Mouse (Mus musculus): ENCODE measurements around the gene Atxn7l2. TPM values are rescaled to one million over a fixed set of nuclear protein-coding genes. Genes with fewer than 3 reads are reported as not detected.
"Not testable (repeated sequence)": the region's sequence is repeated elsewhere in the genome, so short reads cannot be mapped to it uniquely, and the experiment has no call there.

The Atxn7l2 gene
- total RNA-seq (2015) = 3.1 and 4.7 TPM in 2 replicates
- total RNA-seq (2017) = 1.5 and 2.0 TPM in 2 replicates

GRCm38 (mm10) chr3:108210771-108211139, at the start of gene Atxn7l2:
Atxn7l2 (minus strand) TSS chr3:108210934.
- peak; percentile 73 for ATAC-seq (ENCODE audit: poor library complexity, severe bottlenecking)

GRCm38 (mm10) chr3:108259319-108259718, 48.6 kb upstream of the Atxn7l2 start:
- ATAC-seq (ENCODE audit: poor library complexity, severe bottlenecking) = no peak

- ATAC-seq (ENCODE audit: poor library complexity, severe bottlenecking) = no peak
Observed at GRCm38 (mm10) chr3:108257831-108258500, 47.2 kb upstream of the Atxn7l2 start.

GRCm38 (mm10) chr3:108256719-108257637, 46.2 kb upstream of the Atxn7l2 start, which contains the start of gene Psma5:
Psma5 (plus strand) TSS chr3:108256926.
- peak; percentile 99 for ATAC-seq (ENCODE audit: poor library complexity, severe bottlenecking)

- no peak for ATAC-seq (ENCODE audit: poor library complexity, severe bottlenecking)
Observed at GRCm38 (mm10) chr3:108246857-108247256, 36.1 kb upstream of the Atxn7l2 start.

GRCm38 (mm10) chr3:108241243-108241839, 30.6 kb upstream of the Atxn7l2 start:
- ATAC-seq (ENCODE audit: poor library complexity, severe bottlenecking) = no peak

- ATAC-seq (ENCODE audit: poor library complexity, severe bottlenecking) = not testable (repeated sequence)
Observed at GRCm38 (mm10) chr3:108237474-108238102, 26.9 kb upstream of the Atxn7l2 start.

GRCm38 (mm10) chr3:108231646-108232045, 20.9 kb upstream of the Atxn7l2 start:
- no peak for ATAC-seq (ENCODE audit: poor library complexity, severe bottlenecking)

- ATAC-seq (ENCODE audit: poor library complexity, severe bottlenecking) = no peak
Observed at GRCm38 (mm10) chr3:108227521-108227920, 16.8 kb upstream of the Atxn7l2 start.

GRCm38 (mm10) chr3:108226558-108227350, 16.0 kb upstream of the Atxn7l2 start, which contains the start of gene Sypl2:
Sypl2 (minus strand) TSS chr3:108226648.
- peak; percentile 27; the same call in 1 of the 2 replicates for ATAC-seq (ENCODE audit: poor library complexity, severe bottlenecking)

- no peak for ATAC-seq (ENCODE audit: poor library complexity, severe bottlenecking)
Observed at GRCm38 (mm10) chr3:108225711-108226557, 15.2 kb upstream of the Atxn7l2 start.

GRCm38 (mm10) chr3:108220661-108221060, 9.9 kb upstream of the Atxn7l2 start:
- no peak for ATAC-seq (ENCODE audit: poor library complexity, severe bottlenecking)

- ATAC-seq (ENCODE audit: poor library complexity, severe bottlenecking) = no peak
Observed at GRCm38 (mm10) chr3:108214734-108215133, 4.0 kb upstream of the Atxn7l2 start.

- ATAC-seq (ENCODE audit: poor library complexity, severe bottlenecking) = no peak
Observed at GRCm38 (mm10) chr3:108212406-108212805, 1.7 kb upstream of the Atxn7l2 start.

GRCm38 (mm10) chr3:108211845-108212244, 1.1 kb upstream of the Atxn7l2 start:
- ATAC-seq (ENCODE audit: poor library complexity, severe bottlenecking) = no peak

- peak; percentile 97 for ATAC-seq (ENCODE audit: poor library complexity, severe bottlenecking)
Observed at GRCm38 (mm10) chr3:108209946-108210770, 576 bp downstream of the Atxn7l2 start.

GRCm38 (mm10) chr3:108209536-108209935, 1.2 kb downstream of the Atxn7l2 start:
- no peak for ATAC-seq (ENCODE audit: poor library complexity, severe bottlenecking)

- no peak for ATAC-seq (ENCODE audit: poor library complexity, severe bottlenecking)
Observed at GRCm38 (mm10) chr3:108209001-108209400, 1.7 kb downstream of the Atxn7l2 start.

All from megakaryocyte, adult 5-6 weeks (primary cell).